Mouse (Mus musculus): ENCODE measurements around the gene Ihh.

The Ihh gene

DNA sequence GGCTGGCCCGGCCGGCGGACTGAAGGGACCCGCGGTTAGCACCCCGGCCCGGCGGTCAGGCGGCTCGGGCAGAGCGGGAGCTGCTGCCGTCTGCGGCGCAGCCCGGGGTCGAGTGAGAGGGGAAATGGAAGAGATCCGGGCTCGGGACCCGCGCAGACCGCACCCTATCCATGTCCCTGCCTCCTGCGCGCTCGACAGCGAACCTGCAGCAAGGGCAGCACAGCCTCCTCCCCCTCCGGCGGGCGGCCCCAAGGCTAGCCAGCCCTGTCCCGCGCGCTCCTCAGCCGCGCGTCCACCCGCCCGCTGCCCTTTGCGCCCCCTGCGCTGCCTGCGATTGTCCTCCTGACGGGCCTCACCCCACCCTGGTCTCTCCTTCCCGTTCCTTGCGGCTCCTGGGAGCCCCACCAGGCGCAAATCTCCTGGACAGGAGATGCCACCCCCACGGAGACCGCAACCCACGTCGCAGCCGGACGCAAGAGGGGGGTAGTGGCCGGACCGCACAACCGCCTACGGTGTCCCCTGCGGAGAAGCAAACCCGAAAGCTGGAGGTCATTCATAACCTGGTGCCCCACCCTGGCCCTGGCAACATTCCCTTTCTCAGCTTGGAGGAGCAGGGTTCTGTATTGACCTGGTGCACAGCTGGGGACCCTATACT is at the start of gene Ihh:
TSS of gene Ihh (minus strand) at position 117 of the 655 bp plus-strand sequence.
- ChIA-PET CTCF (interaction anchor here in 3 of 4 experiments (0.6 to 5.8 kb wide), 12 partner anchors 13 to 392 kb away, joined by 3 to 45 read pairs (median 6); partner anchors contain the start of gene Cryba2 (in 2 of the 3)), POLR2A (interaction anchor here in 3 of 4 experiments (1.2 to 1.6 kb wide), 4 partner anchors 13 to 217 kb away, joined by 3 to 8 read pairs (median 4); no protein-coding TSS in a partner anchor)

- POLR2A ChIA-PET = interaction anchor here in 2 of 4 experiments (0.8 to 1.0 kb wide), 2 partner anchors 15 kb away, joined by 3 to 5 read pairs; no protein-coding TSS in a partner anchor
- CTCF ChIA-PET = interaction anchor here (0.5 to 2.8 kb wide), 50 partner anchors 8 to 360 kb away, joined by 3 to 21 read pairs (median 4); partner anchors contain the start of gene Dnpep (in 1 of the 4)
These were observed 49.7 kb upstream of the Ihh start for GRCm38 (mm10) chr1:75001183-75001582.

DNA sequence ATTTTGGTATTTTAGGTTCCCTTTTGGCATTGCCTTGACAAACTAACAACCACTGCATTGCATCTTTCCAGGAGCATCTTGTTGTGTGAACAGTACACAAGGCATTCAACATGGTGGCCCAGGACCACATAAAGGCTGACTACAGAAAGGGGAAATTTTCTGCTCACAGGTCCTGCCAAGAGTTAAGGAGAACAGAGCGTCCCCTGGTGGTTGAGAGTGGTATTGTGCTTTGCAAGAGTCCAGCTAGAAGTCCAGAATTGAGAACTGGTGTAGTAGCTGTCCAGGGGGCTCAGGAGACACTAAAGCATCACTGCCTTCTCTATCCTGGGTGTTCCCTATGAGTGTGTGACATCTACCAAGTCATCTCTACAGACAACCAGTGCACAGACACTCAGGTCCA is 49.0 kb upstream of the Ihh start:
- ChIA-PET POLR2A (interaction anchor here in 2 of 4 experiments (0.8 to 1.0 kb wide), 2 partner anchors 16 kb away, joined by 3 to 5 read pairs; no protein-coding TSS in a partner anchor), CTCF (interaction anchor here (0.5 to 2.8 kb wide), 48 partner anchors 8 to 359 kb away, joined by 3 to 21 read pairs (median 4); partner anchors contain the start of gene Dnpep (in 1 of the 4))

- ChIA-PET POLR2A (interaction anchor here in 1 of 4 experiments (0.6 kb wide), 1 partner anchor 182 kb away, joined by 3 read pairs; no protein-coding TSS in a partner anchor), CTCF (interaction anchor here in 2 of 4 experiments (2.0 to 2.8 kb wide), 4 partner anchors 8 to 35 kb away, joined by 12 to 21 read pairs (median 13); no protein-coding TSS in a partner anchor)
These were observed 47.7 kb upstream of the Ihh start for GRCm38 (mm10) chr1:74999173-74999572.

DNA sequence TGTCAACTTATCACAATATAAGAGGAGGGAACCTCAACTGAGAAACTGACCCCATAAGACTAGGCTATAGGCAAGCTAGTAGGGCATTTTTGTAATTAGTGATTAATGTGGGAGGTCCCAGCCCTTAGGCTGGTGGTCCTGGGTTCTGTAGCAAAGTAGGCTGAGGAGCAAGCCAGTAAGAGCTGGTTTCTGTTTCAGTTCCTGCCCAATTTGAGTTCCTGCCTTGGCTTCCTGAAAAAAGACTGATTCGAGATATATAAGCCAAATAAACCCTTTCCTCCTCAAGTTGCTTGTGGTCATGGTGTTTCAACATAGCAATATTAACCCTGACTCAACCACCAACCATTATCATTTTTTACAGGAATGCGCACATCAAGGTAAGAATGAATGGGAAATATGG is 45.8 kb upstream of the Ihh start:
- ChIA-PET CTCF (interaction anchor here in 2 of 4 experiments (0.9 to 1.4 kb wide), 4 partner anchors 14 to 48 kb away, joined by 3 to 6 read pairs (median 4); no protein-coding TSS in a partner anchor), POLR2A (no interaction called here)

DNA sequence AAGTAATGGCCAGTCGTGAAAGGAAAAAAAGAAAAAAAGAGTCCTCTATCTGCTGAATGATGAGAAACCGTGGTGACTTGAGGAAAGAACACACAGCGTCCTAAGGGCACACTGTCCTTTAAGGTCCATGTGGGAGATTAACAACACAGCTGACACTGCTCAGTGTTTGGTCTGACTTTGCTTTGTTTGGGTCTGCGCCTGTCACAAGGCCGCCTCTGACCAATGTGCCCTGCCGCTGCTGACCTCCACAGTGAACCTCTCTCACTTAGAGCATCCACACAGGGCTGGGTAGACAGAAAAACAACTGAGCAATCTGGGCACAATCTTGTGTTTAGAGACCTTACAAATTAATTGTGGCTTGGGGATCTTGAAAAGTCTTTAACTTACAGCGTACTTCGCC is 25.5 kb upstream of the Ihh start:
- CTCF ChIA-PET = interaction anchor here in 1 of 4 experiments (1.2 kb wide), 1 partner anchor 13 kb away, joined by 3 read pairs; no protein-coding TSS in a partner anchor
- POLR2A ChIA-PET = no interaction called here

GRCm38 (mm10) chr1:74975936-74976335 is 24.5 kb upstream of the Ihh start:
- CTCF ChIA-PET = interaction anchor here in 1 of 4 experiments (0.9 kb wide), 1 partner anchor 12 kb away, joined by 3 read pairs; no protein-coding TSS in a partner anchor
- POLR2A ChIA-PET = no interaction called here

DNA sequence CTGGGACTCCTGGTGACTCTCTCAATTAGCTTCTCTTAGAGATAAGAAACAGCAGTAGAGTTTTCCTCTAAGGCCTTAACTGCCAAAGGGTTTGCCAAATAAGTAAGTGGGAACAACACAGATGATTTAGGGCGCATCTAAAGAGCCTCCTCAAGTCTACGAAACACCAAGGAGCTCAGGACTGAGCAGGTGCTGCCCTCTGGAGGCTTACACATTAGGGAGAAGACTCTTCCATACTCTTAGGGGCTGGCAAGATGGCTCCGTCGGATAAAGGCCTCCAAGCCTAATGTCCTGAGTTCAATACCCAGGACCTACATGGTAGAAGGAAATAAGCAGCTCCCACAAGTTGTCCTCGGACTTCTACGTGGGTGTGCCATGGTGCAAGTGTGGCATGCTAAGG is 22.1 kb upstream of the Ihh start:
- CTCF ChIA-PET = interaction anchor here (0.5 to 2.5 kb wide), 22 partner anchors 9 to 440 kb away, joined by 3 to 8 read pairs (median 4); partner anchors contain the start of genes Cryba2 (in 1 of the 4) and Ihh (in 1 of the 4)
- POLR2A ChIA-PET = interaction anchor here in 1 of 4 experiments (0.7 kb wide), 1 partner anchor 16 kb away, joined by 3 read pairs; no protein-coding TSS in a partner anchor

GRCm38 (mm10) chr1:74971353-74972050 is 20.0 kb upstream of the Ihh start:
- CTCF ChIA-PET = interaction anchor here (0.6 to 2.4 kb wide), 12 partner anchors 14 to 82 kb away, joined by 3 to 7 read pairs (median 3); partner anchors contain the start of gene Cryba2 (in 1 of the 4)
- POLR2A ChIA-PET = interaction anchor here in 2 of 4 experiments (1.1 to 1.5 kb wide), 4 partner anchors 9 to 56 kb away, joined by 3 read pairs; no protein-coding TSS in a partner anchor

GRCm38 (mm10) chr1:74967962-74968580 is 16.6 kb upstream of the Ihh start:
- ChIA-PET CTCF (interaction anchor here in 2 of 4 experiments (1.0 kb wide), 2 partner anchors 33 to 74 kb away, joined by 3 to 4 read pairs; no protein-coding TSS in a partner anchor), POLR2A (interaction anchor here in 1 of 4 experiments (1.1 kb wide), 1 partner anchor 11 kb away, joined by 3 read pairs; no protein-coding TSS in a partner anchor)

- ChIA-PET POLR2A (interaction anchor here in 2 of 4 experiments (1.0 to 1.4 kb wide), 3 partner anchors 12 to 15 kb away, joined by 3 to 4 read pairs (median 4); partner anchors contain the start of gene Ihh (in 1 of the 2)), CTCF (interaction anchor here (0.5 to 4.8 kb wide), 43 partner anchors 9 to 880 kb away, joined by 3 to 39 read pairs (median 4); partner anchors contain the start of genes Ankzf1 (in 1 of the 4), Atg9a (in 1 of the 4), Cdk5r2 (in 1 of the 4) and Cryba2 (in 1 of the 4))
These were observed 13.2 kb upstream of the Ihh start for GRCm38 (mm10) chr1:74964494-74965215.

- ChIA-PET POLR2A (interaction anchor here in 1 of 4 experiments (1.5 kb wide), 1 partner anchor 46 kb away, joined by 3 read pairs; no protein-coding TSS in a partner anchor), CTCF (interaction anchor here in 1 of 4 experiments (4.8 kb wide), 1 partner anchor 53 kb away, joined by 39 read pairs; no protein-coding TSS in a partner anchor)
These were observed 11.4 kb upstream of the Ihh start for GRCm38 (mm10) chr1:74962853-74963227.

DNA sequence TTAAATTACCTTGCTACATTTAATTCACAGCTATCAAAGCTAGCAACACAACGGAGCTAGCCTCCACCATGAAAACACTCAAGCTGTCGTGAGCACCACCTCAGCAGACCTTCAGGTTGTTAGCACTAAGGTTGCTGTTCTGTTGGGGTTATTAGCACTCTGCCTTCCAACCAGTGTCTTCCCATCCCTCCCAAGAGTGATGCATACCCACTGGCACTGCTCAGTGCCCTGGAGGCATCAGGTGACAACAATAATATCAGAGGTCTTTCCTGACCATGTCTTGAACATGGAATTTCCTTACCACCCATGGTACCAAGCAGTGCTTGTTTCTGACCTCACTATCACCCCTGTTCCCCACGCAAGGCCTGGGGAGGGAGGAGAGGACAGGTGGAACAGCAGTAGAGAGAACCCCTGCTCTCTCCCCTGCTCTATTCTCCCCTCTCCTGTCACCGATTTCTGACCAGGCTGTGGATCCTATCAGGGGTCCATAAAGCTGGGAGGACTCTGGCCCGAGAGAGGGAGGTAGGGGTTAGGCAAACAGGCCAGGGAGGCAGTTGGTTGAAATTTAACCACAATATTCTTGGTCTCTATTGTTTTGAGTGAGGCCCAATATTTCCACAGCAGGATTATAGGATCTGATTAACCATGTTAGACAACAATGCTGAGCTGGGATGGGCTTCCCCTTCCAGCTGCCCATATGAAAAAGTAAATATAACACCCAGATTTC is 10.8 kb upstream of the Ihh start:
- ChIA-PET POLR2A (interaction anchor here in 1 of 4 experiments (1.2 kb wide), 2 partner anchors 16 to 27 kb away, joined by 3 read pairs; partner anchors contain the start of gene Cfap65), CTCF (interaction anchor here in 3 of 4 experiments (0.8 to 4.8 kb wide), 3 partner anchors 38 to 54 kb away, joined by 3 to 39 read pairs (median 5); no protein-coding TSS in a partner anchor)

DNA sequence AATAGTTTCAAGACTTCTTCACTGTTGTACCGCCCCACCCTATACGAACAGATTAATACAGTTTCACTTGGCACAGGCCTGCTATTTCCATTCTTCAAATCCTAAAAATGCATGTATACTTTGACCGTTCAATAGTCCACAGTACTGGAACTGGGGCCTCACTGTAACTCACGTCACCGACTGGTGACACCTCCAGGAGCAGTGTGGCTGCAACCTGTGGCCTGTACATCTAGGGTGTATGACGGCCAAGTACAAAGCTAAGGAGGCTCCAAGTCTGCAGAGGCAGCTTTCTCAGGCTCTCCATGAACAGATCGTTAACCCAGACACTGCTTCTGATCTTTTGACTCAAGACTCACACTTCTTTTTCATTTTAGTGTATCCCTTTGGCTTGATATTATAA is 10.2 kb upstream of the Ihh start:
- POLR2A ChIA-PET = interaction anchor here in 1 of 4 experiments (1.2 kb wide), 2 partner anchors 16 to 26 kb away, joined by 3 read pairs; partner anchors contain the start of gene Cfap65

GRCm38 (mm10) chr1:74960059-74960458 is 8.6 kb upstream of the Ihh start:
- CTCF ChIA-PET = interaction anchor here in 2 of 4 experiments (0.8 to 1.5 kb wide), 4 partner anchors 9 to 151 kb away, joined by 3 to 6 read pairs (median 3); no protein-coding TSS in a partner anchor
- POLR2A ChIA-PET = interaction anchor here in 2 of 4 experiments (0.6 to 1.2 kb wide), 2 partner anchors 59 to 78 kb away, joined by 3 to 6 read pairs; no protein-coding TSS in a partner anchor

More for the DNA sequence above, 10.2 kb upstream of the Ihh start:
- CTCF ChIA-PET = interaction anchor here (0.6 to 4.8 kb wide), 4 partner anchors 39 to 60 kb away, joined by 3 to 39 read pairs (median 4); no protein-coding TSS in a partner anchor
